Mouse (Mus musculus) CH12.LX (cell line): ENCODE data around the gene Phlpp2.

Source experiments
- CTCF ChIP-seq, 2 experiments: IDR thresholded peaks in 1 of 2; conservative IDR thresholded peaks in 1 of 2; 2 replicates each; pipeline ENCODE4 v1.5.1; 2011 to 2012; ENCODE audit warnings: low read depth in 2 of 2, low read length in 2 of 2, improper control_type of control experiment in 1 of 2, inconsistent platforms in 1 of 2, mild to moderate bottlenecking in 1 of 2, moderate library complexity in 1 of 2
- MYC ChIP-seq: IDR thresholded peaks from 2 replicates; pipeline ENCODE4 v1.6.1; 2011; ENCODE audit warnings: low read depth, mild to moderate bottlenecking, improper control_type of control experiment, low read length
- NRF1 ChIP-seq: IDR thresholded peaks from 2 replicates; pipeline ENCODE4 v1.6.1; 2014; ENCODE audit warnings: low read depth, mild to moderate bottlenecking, inconsistent platforms, low read length, improper control_type of control experiment, moderate library complexity
- PAX5 ChIP-seq: IDR thresholded peaks from 2 replicates; pipeline ENCODE4 v1.6.1; 2012; ENCODE audit warnings: low read length, inconsistent platforms, mixed read lengths
- POLR2A ChIP-seq: IDR thresholded peaks from 2 replicates; pipeline ENCODE4 v1.6.1; 2011; ENCODE audit warnings: low read depth, mild to moderate bottlenecking, improper control_type of control experiment, low read length
- POLR2AphosphoS2 ChIP-seq: IDR thresholded peaks from 2 replicates; pipeline ENCODE4 v1.6.1; 2011; ENCODE audit warnings: low read depth, low read length, improper control_type of control experiment
- TBP ChIP-seq: conservative IDR thresholded peaks from 2 replicates; pipeline ENCODE4 v1.6.1; 2011; ENCODE audit warnings: low read depth, low read length, improper control_type of control experiment
- ZKSCAN1 ChIP-seq: IDR thresholded peaks from 2 replicates; pipeline ENCODE4 v1.6.1; 2012; ENCODE audit warnings: low read depth, inconsistent platforms, low read length, improper control_type of control experiment, borderline replicate concordance
- ZNF384 ChIP-seq: IDR thresholded peaks from 2 replicates; pipeline ENCODE4 v1.6.1; 2012; ENCODE audit warnings: low read depth, low read length, improper control_type of control experiment, inconsistent platforms

DNA sequence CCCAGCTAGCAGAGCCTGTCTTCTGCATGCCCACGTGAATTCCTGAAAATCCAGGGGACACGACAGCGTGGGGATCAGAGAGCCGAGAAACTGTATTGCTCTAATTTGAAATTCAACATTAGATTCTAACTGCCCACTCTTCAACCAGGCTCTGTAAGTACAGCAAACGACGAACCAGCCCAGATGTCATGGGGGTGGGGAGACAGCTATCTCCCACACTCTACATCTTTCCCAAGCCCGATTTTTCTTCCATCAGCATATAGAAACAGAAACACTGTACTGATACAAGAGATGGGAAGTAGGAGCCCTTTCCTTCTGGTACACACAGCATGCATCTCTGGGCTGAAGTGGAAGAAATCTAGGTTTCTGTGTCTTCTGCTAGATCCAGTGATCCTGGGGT, 83.8 kb downstream of the Phlpp2 start:
- no peak for TF ChIP-seq ZKSCAN1
- no peak for TF ChIP-seq CTCF (conservative IDR thresholded peaks at IDR 0.05 in 1 of 2, IDR thresholded peaks at IDR 0.05 in 1 of 2; ENCODE audit: low read depth in 2 of 2, low read length in 2 of 2)
- TF ChIP-seq ZNF384 = no peak
- no peak for TF ChIP-seq TBP
- TF ChIP-seq PAX5 = no peak
- TF ChIP-seq POLR2A = no peak
- TF ChIP-seq POLR2AphosphoS2 = no peak
- TF ChIP-seq NRF1 = no peak
- no peak for TF ChIP-seq MYC
